Mouse (Mus musculus): ENCODE results near the gene Rexo2. TPM values are rescaled to one million over a fixed set of nuclear protein-coding genes. Genes with fewer than 3 reads are reported as not detected.

The Rexo2 gene
- polyA plus RNA-seq, 1 experiment from 2014 or later = 96.7 TPM

Small RNA genes within 50 kb of the gene (microRNA-seq; reads per million reads assigned to microRNA genes)
- not detected for gene Gm23653 (ENCODE audit: borderline number of aligned reads)

Other genes with a start within 250 kb of the Rexo2 start
- gene Nxpe2, start 127.2 kb downstream of the Rexo2 start, polyA plus RNA-seq (2014; fragmentation: Nextera tagmentation; extraction: Ambion mirVana) = 1.8 and 4.6 TPM in 2 replicates
- 88.4 and 95.9 TPM in 2 replicates for gene Rbm7, start 14.7 kb upstream of the Rexo2 start, polyA plus RNA-seq (2014; fragmentation: Nextera tagmentation; extraction: Ambion mirVana)
- 25.6 and 30.7 TPM in 2 replicates for gene Gm5617, start 14.8 kb upstream of the Rexo2 start, polyA plus RNA-seq (2014; fragmentation: Nextera tagmentation; extraction: Ambion mirVana)
- gene Nnmt, start 124.5 kb upstream of the Rexo2 start, polyA plus RNA-seq (2014; fragmentation: Nextera tagmentation; extraction: Ambion mirVana) = 3.4 and 4.2 TPM in 2 replicates

Data from heart, embryonic 11.5 days (tissue).